Mouse (Mus musculus): Measurements from ENCODE around the gene Fnbp1. TPM values are rescaled to one million over a fixed set of nuclear protein-coding genes. Genes with fewer than 3 reads are reported as not detected.

Gene Fnbp1
- polyA plus RNA-seq, 1 experiment from 2014 or later, result 13.9 TPM

DNA sequence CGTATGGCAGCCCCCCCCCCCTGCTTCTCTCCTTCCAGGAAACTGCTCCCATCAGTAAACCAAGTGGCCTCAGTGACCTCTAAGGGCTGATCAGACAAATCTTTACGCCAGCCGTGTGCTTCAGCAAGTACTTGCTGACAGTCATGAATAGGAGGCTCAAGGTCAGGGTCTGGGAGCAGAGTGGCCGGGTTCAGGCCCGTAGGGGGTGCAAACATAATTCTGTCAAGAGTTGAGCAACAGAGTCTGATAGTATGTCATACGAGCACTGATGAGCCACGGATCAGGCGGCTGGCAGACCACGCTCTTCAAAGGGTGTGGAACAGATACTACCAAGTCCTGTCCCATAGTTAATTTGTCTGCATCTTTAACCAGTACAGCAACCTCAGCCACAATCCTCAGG lies 151.6 kb downstream of the Fnbp1 start:
- Histone ChIP-seq H3K36me3 (ENCODE audit: control insufficient read depth, insufficient read depth, low read length) (no peaks in the 10 kb centered on the region), H3K9ac (ENCODE audit: low read length) (no peak overlapping the region), H3K9me3 (ENCODE audit: control insufficient read depth, low read length) (no peaks in the 10 kb centered on the region), H3K27ac (replicated peaks; ENCODE audit: low read depth, low read length) (no peak overlapping the region), H3K4me2 (ENCODE audit: low read depth, severe bottlenecking) (no peak overlapping the region), H3K4me3 (ENCODE audit: low read depth, low read length) (no peak overlapping the region), H3K4me1 (ENCODE audit: control insufficient read depth, insufficient read depth, low read length) (no peaks in the 10 kb centered on the region), H3K27me3 (ENCODE audit: control insufficient read depth, insufficient read depth, low read length) (no peaks in the 10 kb centered on the region)
- ATAC-seq (ENCODE audit: insufficient number of reproducible peaks, low FRiP score, low TSS enrichment, low read depth) (no peak), DNase-seq (ENCODE audit: low spot score) (no peak)
- WGBS, result 90% methylated on average over 9 of the region's 9 CpGs

- Histone ChIP-seq H3K4me2 (ENCODE audit: low read depth, severe bottlenecking) (no peak overlapping the region), H3K36me3 (ENCODE audit: control insufficient read depth, insufficient read depth, low read length) (no peaks in the 10 kb centered on the region), H3K4me3 (ENCODE audit: low read depth, low read length) (no peak overlapping the region), H3K27ac (replicated peaks; ENCODE audit: low read depth, low read length) (no peak overlapping the region), H3K4me1 (ENCODE audit: control insufficient read depth, insufficient read depth, low read length) (peaks cover 4% of the 10 kb centered on the region), H3K9ac (ENCODE audit: low read length) (no peak overlapping the region), H3K9me3 (ENCODE audit: control insufficient read depth, low read length) (no peaks in the 10 kb centered on the region), H3K27me3 (ENCODE audit: control insufficient read depth, insufficient read depth, low read length) (no peaks in the 10 kb centered on the region)
- ATAC-seq (ENCODE audit: insufficient number of reproducible peaks, low FRiP score, low TSS enrichment, low read depth), result no peak
- WGBS, result 21% methylated on average over 17 of the region's 17 CpGs
- DNase-seq (ENCODE audit: low spot score), result peak; percentile 39
These were observed 156.4 kb downstream of the Fnbp1 start for GRCm38 (mm10) chr2:30985111-30986020.

DNA sequence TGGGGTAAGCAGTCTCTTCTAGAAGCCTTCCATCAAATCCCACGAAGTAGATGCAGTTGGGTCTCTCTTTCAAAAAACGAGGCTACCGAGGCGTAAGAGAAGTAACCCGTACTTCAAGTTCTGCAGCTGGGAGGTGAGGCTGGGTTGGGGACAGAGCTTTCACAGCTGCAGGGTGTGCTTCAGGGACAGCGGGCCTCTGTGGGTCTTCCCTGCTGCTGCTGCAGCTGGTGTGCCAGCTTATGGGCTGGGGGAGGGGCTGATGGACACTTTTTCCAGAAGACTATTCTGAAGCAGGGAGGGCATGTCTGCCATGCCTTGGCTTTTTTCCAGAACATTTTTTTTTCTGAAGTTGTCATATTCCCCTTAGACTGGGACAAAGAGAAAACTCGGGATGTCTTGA lies 158.8 kb downstream of the Fnbp1 start:
- WGBS, result 47% methylated on average over 7 of the region's 7 CpGs

GRCm38 (mm10) chr2:30981790-30982513 lies 159.9 kb downstream of the Fnbp1 start, which contains the start of the genes BC005624 and Usp20:
TSS of gene BC005624 (minus strand) at chr2:30982201.
TSS of gene Usp20 (plus strand) at chr2:30982279.
- Histone ChIP-seq H3K36me3 (ENCODE audit: control insufficient read depth, insufficient read depth, low read length) (no peaks in the 10 kb centered on the region; the same call in 1 of the 2 replicates), H3K4me3 (ENCODE audit: low read depth, low read length) (peak within 1 kb of the TSS; percentile 85), H3K4me1 (ENCODE audit: control insufficient read depth, insufficient read depth, low read length) (peaks cover 4% of the 10 kb centered on the region), H3K4me2 (ENCODE audit: low read depth, severe bottlenecking) (peak within 1 kb of the TSS; percentile 70), H3K9me3 (ENCODE audit: control insufficient read depth, low read length) (no peaks in the 10 kb centered on the region), H3K27me3 (ENCODE audit: control insufficient read depth, insufficient read depth, low read length) (no peaks in the 10 kb centered on the region), H3K27ac (replicated peaks; ENCODE audit: low read depth, low read length) (peak within 1 kb of the TSS; percentile 26; the same call in 1 of the 2 replicates), H3K9ac (ENCODE audit: low read length) (peak within 1 kb of the TSS; percentile 62)
- ATAC-seq (ENCODE audit: insufficient number of reproducible peaks, low FRiP score, low TSS enrichment, low read depth) (peak; percentile 98), DNase-seq (ENCODE audit: low spot score) (peak; percentile 100)
- WGBS, result under 1% methylated on average over 66 of the region's 66 CpGs

More for the DNA sequence above, 158.8 kb downstream of the Fnbp1 start:
- Histone ChIP-seq H3K27me3 (ENCODE audit: control insufficient read depth, insufficient read depth, low read length) (no peaks in the 10 kb centered on the region), H3K9ac (ENCODE audit: low read length) (no peak overlapping the region), H3K36me3 (ENCODE audit: control insufficient read depth, insufficient read depth, low read length) (no peaks in the 10 kb centered on the region; the same call in 1 of the 2 replicates), H3K4me1 (ENCODE audit: control insufficient read depth, insufficient read depth, low read length) (peaks cover 4% of the 10 kb centered on the region), H3K27ac (replicated peaks; ENCODE audit: low read depth, low read length) (no peak overlapping the region), H3K4me3 (ENCODE audit: low read depth, low read length) (peak overlapping the region; percentile 85; the same call in 1 of the 2 replicates), H3K9me3 (ENCODE audit: control insufficient read depth, low read length) (no peaks in the 10 kb centered on the region), H3K4me2 (ENCODE audit: low read depth, severe bottlenecking) (peak overlapping the region; percentile 70; the same call in 1 of the 2 replicates)
- DNase-seq (ENCODE audit: low spot score) (no peak), ATAC-seq (ENCODE audit: insufficient number of reproducible peaks, low FRiP score, low TSS enrichment, low read depth) (no peak)

Other genes with a start within 250 kb of the Fnbp1 start
- gene Ptges, start 212.1 kb downstream of the Fnbp1 start, polyA plus RNA-seq (2014; fragmentation: Nextera tagmentation; extraction: Ambion mirVana), result 7.9 and 10.3 TPM in 2 replicates
- gene Tor1b, start 189.0 kb downstream of the Fnbp1 start, polyA plus RNA-seq (2014; fragmentation: Nextera tagmentation; extraction: Ambion mirVana), result 26.3 and 28.1 TPM in 2 replicates
- 77.7 and 83.5 TPM in 2 replicates for gene Tor1a, start 174.1 kb downstream of the Fnbp1 start, polyA plus RNA-seq (2014; fragmentation: Nextera tagmentation; extraction: Ambion mirVana)
- gene BC005624, start 159.8 kb downstream of the Fnbp1 start, polyA plus RNA-seq (2014; fragmentation: Nextera tagmentation; extraction: Ambion mirVana), result 47.7 and 53.3 TPM in 2 replicates
- gene Usp20, start 159.7 kb downstream of the Fnbp1 start, polyA plus RNA-seq (2014; fragmentation: Nextera tagmentation; extraction: Ambion mirVana), result 9.4 and 9.6 TPM in 2 replicates
- gene Gpr107, start 10.3 kb upstream of the Fnbp1 start, polyA plus RNA-seq (2014; fragmentation: Nextera tagmentation; extraction: Ambion mirVana), result 23.8 and 26.9 TPM in 2 replicates
- 59.6 and 61.9 TPM in 2 replicates for gene Ncs1, start 103.8 kb upstream of the Fnbp1 start, polyA plus RNA-seq (2014; fragmentation: Nextera tagmentation; extraction: Ambion mirVana)
- not detected in 2 replicates for gene Hmcn2, start 172.4 kb upstream of the Fnbp1 start, polyA plus RNA-seq (2014; fragmentation: Nextera tagmentation; extraction: Ambion mirVana)